Mouse (Mus musculus): ENCODE measurements around the gene Pex5.

The Pex5 gene

DNA sequence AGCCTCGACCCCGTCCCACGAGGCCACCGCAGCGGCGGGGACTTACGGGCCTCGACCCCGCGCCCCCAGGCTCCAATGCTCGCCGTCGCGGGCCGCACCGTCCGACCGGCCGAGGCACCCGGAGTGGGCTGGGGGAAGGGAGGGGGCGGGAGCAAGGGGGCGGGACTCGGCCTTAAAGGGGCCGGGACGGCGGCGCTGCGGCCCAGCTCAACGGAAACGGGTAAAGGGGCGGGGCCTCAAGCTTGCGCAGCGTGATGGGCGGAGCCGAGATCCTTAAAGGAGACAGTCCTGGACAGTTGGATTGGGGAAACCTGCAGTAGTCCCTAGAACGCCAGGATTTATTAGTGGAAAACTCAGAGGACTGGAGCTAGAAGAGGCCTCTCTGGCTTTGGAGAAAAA, at the start of gene Pex5:
Gene Pex5 (minus strand): TSS at position 141 of the 399 bp plus-strand sequence.
- DNase-seq (ENCODE audit: low spot score in 2 of 2), result peak; percentile 92 to 97

DNA sequence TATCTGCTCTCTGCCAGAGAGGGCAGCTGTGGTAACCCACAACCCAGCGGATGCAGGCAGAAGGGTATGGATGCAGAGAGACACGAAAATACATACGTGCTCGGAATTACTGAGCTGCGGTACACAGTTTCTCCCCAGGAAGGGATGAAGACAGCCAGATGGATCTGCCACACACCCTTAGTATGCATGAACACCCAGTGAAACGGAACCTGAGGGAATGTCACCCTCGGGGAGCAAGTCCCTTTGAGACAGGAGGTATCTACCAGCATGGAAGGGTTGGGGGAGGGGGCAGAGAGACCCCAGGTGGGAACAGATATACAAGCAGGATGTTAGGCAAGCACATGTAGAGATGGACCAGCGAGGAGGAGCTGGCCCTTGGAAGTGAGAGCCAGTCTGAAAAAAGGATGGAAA, 49.0 kb upstream of the Pex5 start:
- DNase-seq (ENCODE audit: low spot score in 2 of 2), result no peak

DNA sequence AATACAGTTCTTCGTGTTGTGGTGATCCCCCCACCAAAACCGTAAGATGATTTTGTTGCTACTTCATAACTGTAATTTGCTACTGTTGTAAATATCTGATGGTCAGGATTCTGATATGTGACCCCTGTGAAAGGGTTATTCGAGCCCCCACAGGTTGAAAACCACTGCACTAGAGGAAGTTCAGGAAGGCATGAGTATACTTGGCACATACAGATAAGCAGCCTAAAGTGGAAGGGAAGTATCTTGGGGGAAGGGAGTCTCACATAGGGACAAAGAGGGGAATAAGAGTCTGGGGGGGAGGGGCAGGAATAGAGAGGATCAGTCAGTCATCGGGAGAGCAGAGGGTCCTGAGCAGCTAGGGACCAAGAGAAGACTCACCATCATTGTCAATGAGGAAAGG, 44.5 kb upstream of the Pex5 start:
- DNase-seq (ENCODE audit: low spot score in 2 of 2), result no peak

DNA sequence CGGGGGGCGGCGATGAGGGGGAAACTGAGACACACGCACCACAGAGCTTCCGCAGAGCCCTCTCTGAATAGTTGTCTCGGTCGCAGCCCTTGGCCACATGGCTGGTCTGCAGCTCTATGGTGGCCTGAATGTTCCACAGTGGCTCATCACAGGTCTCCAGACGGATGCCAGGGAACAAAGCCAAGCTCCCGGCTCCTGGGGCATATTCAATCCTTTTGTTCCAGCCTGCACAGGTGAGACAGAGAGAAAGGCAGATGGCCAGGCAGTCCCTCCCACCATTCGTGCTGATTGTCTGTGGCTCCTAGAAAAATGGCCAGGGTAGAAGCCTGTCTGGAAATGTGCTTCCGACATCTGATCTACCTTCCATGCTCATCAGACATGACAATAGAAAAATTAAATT, 43.6 kb upstream of the Pex5 start:
- DNase-seq (ENCODE audit: low spot score in 2 of 2), result no peak

DNA sequence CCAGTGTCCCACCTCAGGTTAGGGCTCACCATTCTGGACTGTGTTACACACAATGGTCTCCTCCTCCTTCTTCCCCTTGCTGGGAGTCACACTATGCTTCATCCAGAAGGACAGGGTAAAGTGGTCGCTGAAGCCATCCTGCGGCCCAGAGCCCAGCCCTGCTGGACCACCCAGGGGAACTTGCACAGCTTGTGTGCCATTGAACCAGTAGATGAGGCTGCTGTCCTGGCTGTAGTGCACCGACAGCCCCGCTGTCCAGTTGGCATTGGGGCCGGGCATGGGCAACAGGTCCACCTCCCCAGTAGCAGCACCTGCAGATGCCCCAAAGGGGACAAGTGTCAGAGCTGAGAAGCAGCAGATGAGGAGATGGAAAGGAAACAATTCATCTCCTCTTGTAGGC, 43.0 kb upstream of the Pex5 start:
- no peak for DNase-seq (ENCODE audit: low spot score in 2 of 2)

DNA sequence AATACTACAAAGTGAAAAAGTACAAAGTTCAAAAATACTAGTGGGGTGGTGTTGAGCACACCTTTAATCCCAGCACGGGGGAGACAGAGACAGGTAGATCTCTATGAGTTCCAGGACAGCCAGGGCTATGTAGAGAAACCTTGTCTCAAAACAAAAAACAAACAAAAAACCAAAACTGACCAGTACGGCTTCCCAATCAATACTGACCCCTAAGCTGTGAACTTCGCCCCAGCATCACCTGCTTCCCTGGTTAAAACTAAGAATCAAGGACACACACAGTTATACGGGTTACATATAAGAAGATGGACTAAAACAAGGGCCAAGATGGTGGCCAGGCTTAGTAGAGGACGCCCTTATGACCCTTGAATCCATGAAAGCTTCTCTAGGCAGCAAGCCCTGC, 41.4 kb upstream of the Pex5 start:
- DNase-seq (ENCODE audit: low spot score in 2 of 2), result no peak

DNA sequence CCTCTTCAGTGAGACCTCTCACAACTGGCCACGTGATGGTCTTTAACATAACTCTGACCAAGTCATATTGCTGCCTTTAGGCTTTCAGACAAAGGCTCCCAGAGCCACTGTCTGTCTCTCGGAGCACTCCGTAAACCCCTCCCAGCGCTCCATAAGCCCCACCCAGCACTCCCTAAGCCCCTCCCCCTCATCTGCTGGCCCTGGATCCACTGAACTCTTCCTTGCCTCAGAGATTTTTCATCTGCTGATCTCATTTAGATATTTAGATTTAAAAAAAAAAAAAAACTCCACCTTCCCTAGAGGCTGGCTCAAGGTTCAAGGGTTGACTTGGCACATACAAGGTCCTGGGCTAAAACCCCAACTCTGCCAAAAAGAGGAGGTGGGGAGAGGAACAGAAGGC, 38.9 kb upstream of the Pex5 start:
- no peak for DNase-seq (ENCODE audit: low spot score in 2 of 2)

DNA sequence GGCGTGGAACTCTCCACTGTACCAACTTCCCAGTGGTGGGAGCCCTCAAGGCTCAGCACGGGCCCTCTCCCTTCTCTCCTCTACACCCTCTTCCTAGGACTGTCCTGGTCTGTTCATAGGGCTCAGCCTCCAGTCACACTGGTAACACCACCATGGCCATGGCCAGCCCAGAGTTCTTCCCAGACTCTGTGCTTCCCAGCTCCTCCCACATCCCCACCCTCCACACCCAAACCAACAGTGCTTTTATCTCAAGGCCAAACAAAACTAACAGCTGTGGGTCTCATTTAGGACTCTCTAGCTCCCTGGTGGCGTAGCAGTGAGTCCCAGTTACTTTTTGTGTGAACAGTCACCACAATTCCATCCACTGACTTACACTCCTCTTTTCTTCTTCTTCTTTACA, 37.1 kb upstream of the Pex5 start:
- DNase-seq (ENCODE audit: low spot score in 2 of 2), result no peak

DNA sequence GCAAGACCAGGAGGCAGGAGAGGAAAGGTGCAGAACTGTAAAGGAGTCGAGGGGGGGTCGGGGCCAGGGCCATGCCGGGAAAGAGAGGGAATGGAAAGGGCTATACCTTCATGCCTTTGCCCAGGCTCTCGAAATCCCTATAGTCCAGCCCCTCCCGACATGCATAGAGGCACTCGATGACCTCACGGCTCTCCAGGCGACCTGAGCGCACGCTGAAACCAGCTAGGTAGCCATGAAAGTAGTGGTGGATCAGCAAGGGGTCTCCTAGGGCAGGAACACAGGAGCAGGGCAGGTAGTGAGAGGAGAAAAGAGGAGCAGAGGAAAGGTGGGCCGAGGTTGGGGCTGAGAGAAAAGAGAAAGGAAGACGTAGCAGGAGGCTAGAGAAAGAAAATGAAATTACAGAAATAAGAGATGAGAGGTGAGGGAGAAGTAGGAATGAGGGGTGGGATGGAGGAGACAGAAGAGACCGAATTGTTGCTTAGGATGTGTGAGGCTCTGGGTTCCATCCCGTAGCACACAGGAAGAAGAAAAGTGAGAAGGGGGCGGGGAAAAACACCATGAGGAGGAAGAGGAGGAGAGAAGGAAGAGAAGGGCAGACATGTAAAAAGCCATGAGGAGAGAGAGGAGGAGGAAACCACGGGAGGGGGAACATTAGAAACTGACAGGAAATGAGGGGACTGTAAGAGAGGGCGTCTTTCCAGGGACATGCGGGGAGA, 35.0 kb upstream of the Pex5 start:
- no peak for DNase-seq (ENCODE audit: low spot score in 2 of 2)

DNA sequence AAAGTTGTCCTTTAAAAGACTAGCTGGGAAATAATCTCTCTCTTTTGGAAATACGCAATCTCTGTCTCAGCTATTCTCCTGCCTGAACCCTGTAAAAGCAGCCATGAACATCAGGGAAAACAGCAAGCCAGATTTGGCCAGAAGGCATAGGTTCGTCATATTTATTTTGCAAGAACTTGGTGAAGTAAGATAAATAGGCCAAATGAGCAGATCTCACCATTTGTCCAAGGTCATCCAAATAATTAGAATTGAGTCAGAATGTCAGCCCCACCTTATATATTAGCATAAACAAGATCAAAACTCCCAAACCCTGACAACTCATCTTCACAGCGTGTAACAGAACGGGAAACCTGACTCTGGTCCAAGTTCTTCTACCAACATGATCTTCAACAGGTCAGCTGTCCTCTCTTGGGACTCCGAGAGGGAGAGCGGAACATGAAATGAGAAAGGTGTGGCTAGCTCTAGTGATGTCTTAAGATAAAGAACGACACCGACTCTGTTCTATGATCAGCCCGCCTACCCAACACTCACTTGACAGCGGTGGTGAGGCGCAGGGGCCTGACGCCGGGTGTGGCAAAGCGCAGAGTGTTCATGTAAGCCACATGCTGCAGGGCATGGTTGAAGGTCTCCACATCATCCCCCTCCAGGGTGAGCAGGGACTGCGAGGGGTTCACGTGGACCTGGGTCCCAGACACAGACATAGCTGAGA, 34.2 kb upstream of the Pex5 start:
- no peak for DNase-seq (ENCODE audit: low spot score in 2 of 2)

DNA sequence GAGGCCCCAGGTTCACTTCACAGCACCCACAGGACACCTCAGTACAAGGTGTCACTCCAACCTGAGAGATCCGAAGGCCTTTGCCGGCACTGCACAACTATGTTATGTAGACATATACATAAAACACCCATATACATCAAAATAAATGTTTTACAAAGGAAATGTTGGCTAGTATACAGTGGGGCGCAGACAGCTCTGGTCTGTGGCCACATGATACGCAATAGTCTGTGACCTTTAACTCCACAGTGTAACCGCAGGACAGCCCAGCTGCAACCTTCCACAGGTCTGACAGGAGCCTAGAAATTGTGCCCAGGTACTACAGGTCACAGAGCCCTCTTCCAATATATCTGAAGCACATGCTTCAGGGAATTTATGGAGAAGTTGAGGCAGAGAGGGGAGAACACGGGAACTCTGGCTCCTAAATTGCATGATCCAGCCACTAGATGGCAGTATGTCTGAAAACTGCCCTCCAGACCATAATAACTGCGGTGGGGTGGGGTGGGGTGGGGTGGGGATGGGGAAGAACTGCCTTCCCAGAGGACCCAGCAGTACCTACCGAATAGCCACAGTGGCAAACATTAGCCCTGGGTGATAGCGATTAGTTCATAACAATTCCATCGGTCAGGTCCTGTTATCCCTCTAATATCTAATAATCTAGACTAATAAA, 33.5 kb upstream of the Pex5 start:
- no peak for DNase-seq (ENCODE audit: low spot score in 2 of 2)

DNA sequence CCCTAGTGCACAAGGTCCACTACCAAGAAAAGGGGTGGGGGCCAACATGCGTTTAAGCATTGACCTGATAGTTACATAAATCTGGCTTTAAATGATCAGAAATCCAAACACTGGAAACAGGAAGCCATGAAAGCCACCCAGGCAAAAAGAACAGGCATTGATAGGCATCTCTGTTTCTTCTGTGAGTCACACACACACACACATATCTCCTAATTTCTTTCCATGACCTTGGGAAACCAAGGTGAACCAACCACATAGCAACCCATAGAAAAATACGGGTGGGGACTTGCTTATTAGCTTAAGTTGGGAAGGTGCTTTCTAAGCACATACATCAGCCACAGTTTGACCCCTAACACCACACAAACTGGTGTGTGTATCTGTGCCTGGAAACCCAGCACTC, 32.5 kb upstream of the Pex5 start:
- DNase-seq (ENCODE audit: low spot score in 2 of 2), result no peak

DNA sequence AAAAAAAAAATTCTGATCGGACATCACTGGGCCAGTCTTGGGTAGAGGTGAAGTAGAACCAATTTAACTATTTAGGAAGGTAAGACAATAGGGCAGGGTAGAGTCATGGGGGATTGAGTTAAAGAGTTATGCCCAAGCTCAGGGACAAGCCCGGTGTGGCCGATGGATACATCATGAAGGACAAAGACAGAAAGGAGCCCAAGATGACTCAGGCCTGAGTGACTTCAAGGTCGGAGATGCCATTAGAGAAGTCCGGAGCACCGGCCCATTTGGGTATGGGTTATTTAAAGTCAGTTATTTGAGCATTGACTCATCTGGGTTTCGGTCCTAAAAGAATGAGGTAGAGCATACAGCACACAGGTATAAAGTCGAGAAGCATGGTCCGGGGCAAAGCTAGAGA, 31.6 kb upstream of the Pex5 start:
- DNase-seq (ENCODE audit: low spot score in 2 of 2), result no peak

DNA sequence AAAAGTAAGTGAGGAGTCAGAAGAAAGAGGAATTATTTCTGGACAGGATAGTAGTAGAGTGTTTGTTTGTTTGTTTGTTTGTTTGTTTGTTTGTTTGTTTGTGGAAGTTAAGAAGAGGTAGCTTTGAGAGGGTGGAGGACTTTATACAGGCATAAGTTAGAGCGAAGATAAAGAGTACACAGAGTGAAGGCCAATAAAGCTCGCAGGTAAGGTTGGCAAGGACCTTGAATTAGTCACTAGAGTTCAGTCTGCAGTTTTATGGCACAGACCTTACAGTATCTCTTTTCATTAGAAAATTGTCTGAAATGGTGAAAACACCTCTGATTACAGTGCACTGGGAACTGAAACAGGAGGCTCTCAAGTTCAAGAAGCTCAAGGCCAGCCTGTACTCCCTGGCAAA, 31.2 kb upstream of the Pex5 start:
- DNase-seq (ENCODE audit: low spot score in 2 of 2), result no peak

DNA sequence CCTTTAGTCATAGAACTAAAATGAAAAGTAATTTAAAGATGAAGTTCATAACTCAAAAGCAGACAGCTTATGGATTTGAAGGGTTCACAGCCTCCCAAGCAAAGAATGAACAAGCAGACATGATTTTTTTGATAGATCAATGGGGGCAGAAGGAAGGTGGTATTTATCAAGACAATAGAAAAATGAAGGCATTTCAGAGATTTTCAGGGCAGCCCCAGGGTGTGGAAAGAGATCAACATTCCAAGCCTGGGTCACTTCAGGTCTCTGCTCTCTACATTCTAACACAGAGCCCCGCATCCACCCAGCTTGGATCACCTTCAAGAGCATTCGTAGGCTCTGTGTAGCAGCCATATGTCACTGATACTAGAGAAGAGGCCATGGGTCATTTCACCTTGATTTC, 28.5 kb upstream of the Pex5 start:
- DNase-seq (ENCODE audit: low spot score in 2 of 2), result no peak

DNA sequence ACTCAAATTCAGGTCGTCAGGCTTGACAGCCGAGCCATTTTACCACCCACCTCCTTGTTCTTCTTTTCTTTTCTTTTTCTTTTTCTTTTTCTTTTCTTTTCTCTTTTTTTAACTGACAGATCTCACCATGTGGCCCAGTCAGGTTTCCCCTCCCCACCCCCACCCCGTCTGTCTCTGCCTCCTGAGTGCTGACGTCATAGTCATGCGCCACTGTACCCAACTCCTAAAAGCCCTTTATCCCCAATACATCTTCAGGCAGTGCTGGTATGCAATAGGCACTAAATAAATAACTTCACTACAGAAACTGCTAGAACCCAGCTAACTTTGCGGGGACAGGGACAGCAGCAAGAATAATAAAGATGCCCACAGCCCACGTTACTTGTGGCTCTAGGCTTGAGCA, 21.4 kb upstream of the Pex5 start:
- DNase-seq (ENCODE audit: low spot score in 2 of 2), result no peak

DNA sequence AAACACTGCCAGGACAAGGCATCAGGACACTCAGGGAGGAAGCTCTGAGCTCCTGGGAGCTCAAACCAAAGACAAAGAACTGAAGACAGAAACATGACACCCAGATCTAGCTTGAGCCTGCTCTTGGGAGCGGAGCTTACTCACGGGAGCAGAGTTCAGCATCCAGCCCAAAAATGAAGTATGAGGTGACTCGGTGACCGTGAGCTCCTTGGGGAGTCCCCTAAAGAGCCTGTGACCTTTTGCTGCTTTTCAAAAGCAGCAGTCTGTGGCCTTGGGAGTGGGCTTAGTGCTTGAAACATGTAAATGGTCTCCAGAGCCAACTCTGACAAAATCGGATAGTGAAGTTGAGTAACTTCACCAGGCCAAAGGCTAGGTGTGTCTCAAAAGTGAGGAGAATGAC, 20.3 kb upstream of the Pex5 start:
- DNase-seq (ENCODE audit: low spot score in 2 of 2), result no peak

DNA sequence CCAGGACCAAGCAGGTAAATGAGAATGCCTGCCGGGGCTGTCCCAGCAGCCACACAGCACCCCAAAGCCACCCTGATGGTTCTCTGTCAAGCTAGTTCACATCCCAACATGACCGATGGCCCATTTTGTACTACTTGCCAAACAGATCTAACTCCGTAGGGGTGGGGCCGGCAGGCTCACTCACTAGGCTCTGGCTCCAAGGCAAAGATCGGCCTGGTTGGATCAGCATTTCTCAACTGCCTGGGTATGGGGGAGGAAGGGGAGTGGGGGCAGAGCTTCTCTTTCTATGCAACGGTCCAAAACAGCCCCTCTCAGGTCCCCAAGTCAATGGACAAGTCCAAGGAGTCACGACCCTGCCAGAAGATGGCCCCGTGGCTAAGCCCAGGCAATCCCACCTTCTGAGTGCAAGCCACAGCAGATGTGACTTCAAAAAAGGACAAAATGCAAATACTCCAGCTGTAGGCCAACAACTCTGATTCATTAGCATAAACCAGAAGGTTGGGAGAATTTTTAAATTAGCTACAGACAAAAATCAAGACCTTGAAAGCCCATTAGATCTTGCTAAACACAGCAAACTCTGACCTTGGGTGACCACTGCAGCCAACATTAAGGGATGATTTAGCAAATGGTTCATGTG, 18.9 kb upstream of the Pex5 start:
- no peak for DNase-seq (ENCODE audit: low spot score in 2 of 2)

DNA sequence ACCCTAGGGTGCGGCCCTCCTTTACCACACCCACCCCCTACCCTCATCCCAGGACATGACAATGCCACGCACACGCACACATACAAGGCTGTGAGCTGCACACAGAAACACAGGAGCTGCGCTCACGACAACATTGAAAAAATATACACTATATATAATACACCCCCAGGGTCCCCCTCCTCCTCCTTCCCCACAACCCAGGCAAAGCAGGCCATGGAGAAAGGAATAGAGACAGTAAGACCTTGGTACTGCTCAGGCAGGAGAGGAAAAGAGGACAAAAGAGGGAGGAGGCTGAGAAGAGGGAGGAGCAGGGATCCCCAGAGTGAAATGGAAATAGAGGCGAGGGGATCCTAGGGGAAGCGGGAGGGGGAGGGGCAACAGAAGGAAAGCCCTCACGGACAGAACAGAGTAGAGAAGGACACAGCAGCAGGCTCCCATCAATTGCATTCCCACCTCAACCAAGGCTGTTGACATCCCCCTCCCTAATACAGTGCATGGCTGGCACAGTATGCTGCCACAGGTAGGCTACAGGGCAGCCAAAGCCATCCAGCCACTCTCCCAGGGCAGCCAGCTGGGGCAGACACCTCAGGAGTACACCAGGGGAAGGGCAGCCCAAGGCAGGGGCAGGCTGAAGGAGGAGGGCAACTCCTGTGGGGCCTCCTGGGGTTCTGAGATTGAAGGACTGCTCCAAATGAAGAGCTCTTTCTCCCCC, 16.1 kb upstream of the Pex5 start:
- no peak for DNase-seq (ENCODE audit: low spot score in 2 of 2)

DNA sequence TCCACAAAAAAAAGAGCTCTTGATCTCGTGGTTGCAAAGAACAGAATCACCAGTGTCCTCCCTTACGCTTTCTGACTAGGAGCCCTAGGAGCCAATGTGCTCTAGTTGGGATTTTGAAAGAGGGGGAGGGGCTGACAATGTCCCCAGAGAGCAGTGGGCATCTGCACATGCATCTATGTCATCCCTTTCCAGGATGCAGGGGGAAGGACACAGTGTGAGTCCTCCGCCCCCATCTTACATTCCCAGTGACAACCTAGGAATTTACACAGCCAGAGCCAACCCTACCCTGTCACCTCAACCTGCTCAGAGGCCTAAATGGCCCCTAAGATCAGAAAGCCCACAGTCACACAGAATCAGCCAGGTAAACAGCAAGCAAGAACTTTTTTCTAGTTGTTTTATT, 15.5 kb upstream of the Pex5 start:
- DNase-seq (ENCODE audit: low spot score in 2 of 2), result no peak

DNA sequence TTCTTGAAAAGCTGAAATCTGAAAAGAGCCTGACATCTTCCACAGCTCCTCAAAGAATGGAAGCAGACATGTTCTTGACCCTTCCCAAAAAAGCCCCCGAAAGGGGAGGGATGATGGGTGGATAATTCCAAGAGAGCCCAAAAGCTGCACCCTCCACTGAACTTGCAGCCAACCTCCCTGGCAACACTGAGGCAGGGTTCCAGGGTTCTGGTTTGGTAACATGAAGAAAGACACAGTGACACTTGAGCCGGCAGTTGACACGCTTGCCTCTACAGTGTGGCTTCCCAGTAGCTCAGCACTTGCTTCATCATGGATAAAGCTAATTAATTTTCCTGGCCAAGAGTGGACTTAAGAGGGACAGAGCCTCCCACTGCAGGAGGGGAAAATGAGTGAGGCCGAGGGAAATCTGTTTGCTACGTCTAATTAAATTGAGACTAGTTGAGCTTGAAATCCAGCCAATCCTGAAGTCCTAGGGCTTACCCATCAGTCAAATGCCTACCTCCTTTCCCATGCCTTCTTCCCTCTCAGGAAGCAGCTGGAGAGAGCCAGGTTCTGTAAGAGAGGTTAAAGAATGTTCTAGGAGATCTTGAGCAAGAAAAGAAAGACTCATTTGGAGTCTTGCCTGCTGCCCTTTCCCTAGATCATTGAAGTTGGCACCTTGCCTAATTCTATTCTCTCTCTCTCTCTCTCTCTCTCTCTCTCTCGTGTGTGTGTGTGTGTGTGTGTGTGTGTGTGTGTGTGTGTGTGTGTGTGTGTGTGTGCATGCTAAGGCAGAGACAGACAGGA, 13.1 kb upstream of the Pex5 start:
- DNase-seq (ENCODE audit: low spot score in 2 of 2), result no peak

Measured in frontal cortex, postnatal 36 days (tissue).